Mouse (Mus musculus): ENCODE data around the gene Ccn2.

- TF ChIP-seq CTCF (conservative IDR thresholded peaks at IDR 0.05; ENCODE audit: low read length): no peak
- no peak for TF ChIP-seq POU5F1 (IDR thresholded peaks at IDR 0.05; ENCODE audit: borderline replicate concordance, low read length)
- TF ChIP-seq NANOG (IDR thresholded peaks at IDR 0.05; ENCODE audit: borderline replicate concordance, low read length): no peak
Measured at GRCm38 (mm10) chr10:24592969-24593368, 2.3 kb upstream of the Ccn2 start.
